Mouse (Mus musculus) macrophage (primary cell): Measurements from ENCODE around the gene Ugt3a1. TPM values are rescaled to one million over a fixed set of nuclear protein-coding genes. Genes with fewer than 3 reads are reported as not detected.
"Not testable (repeated sequence)": the region's sequence is repeated elsewhere in the genome, so short reads cannot be mapped to it uniquely, and the experiment has no call there.

Experiments
- H3K27ac ChIP-seq: fragments of 350-480 bp; formaldehyde crosslinking; 2 replicates; pipeline ENCODE4 v1.9.0; 2021
- H3K36me3 ChIP-seq: fragments of 350-480 bp; formaldehyde crosslinking; 2 replicates; pipeline ENCODE4 v1.9.0; 2021; ENCODE audit errors: inconsistent target
- H3K4me3 ChIP-seq: fragments of 350-480 bp; formaldehyde crosslinking; 2 replicates; pipeline ENCODE4 v1.9.0; 2021; ENCODE audit errors: inconsistent target
- H3K79me2 ChIP-seq: fragments of 350-480 bp; formaldehyde crosslinking; 2 replicates; pipeline ENCODE4 v1.9.0; 2021; ENCODE audit errors: inconsistent target
- WGBS: methylation state at CpG from one replicate; pipeline ENCODE4 v1.1.7; 2026; ENCODE audit warnings: inconsistent platforms; ENCODE audit not compliant: missing documents; 5-methylcytosine and 5-hydroxymethylcytosine counted together
- polyA plus RNA-seq: library from polyadenylated mRNA; stranded (reverse); fragments of 250-400 nt; gene quantifications from 3 replicates; pipeline ENCODE4 v1.2.4, GENCODE M21; 2018; ENCODE audit warnings: inconsistent platforms
- total RNA-seq, 78 experiments: library from RNA; depleted of rRNA; stranded (reverse); fragments of 250-400 nt; gene quantifications; 1 replicate in 9 of 78; 2 replicates in 24 of 78; 3 replicates in 43 of 78; 4 replicates in 2 of 78; pipeline ENCODE4 v1.2.4; 2018; ENCODE audit warnings: inconsistent platforms in 56 of 78

The Ugt3a1 gene
- not detected for total RNA-seq (2018; cell fraction: chromatin; rRNA removed)
- not detected for total RNA-seq (2018; cell fraction: cytosol; rRNA removed)
- not detected for total RNA-seq (2018; cell fraction: nucleus; rRNA removed)
- not detected in 3 replicates for polyA plus RNA-seq

GRCm38 (mm10) chr15:9276838-9277295 lies at the start of gene Ugt3a1:
Ugt3a1 (plus strand) TSS chr15:9276888.
- H3K36me3 ChIP-seq = no peaks in the 10 kb centered on the region
- no peak within 1 kb of the TSS for H3K4me3 ChIP-seq
- H3K27ac ChIP-seq = no peak within 1 kb of the TSS
- H3K79me2 ChIP-seq = no peaks in the 10 kb centered on the region
- WGBS = 98% methylated on average over 6 of the region's 6 CpGs

- H3K79me2 ChIP-seq, H3K27ac ChIP-seq, H3K36me3 ChIP-seq, H3K4me3 ChIP-seq: not testable (repeated sequence)
- WGBS = 94% methylated on average over 2 of the region's 4 CpGs
These were observed 45.8 kb upstream of the Ugt3a1 start for GRCm38 (mm10) chr15:9230917-9231316.

- Histone ChIP-seq H3K4me3 (no peak overlapping the region), H3K27ac (no peak overlapping the region), H3K36me3 (no peaks in the 10 kb centered on the region)
These were observed 30.3 kb upstream of the Ugt3a1 start for GRCm38 (mm10) chr15:9246345-9246744.

GRCm38 (mm10) chr15:9252891-9253290 lies 23.8 kb upstream of the Ugt3a1 start:
- Histone ChIP-seq H3K4me3 (no peak overlapping the region), H3K27ac (no peak overlapping the region), H3K79me2 (no peaks in the 10 kb centered on the region), H3K36me3 (no peaks in the 10 kb centered on the region)
- WGBS = 100% methylated on average over 3 of the region's 3 CpGs

More at GRCm38 (mm10) chr15:9246345-9246744, 30.3 kb upstream of the Ugt3a1 start:
- H3K79me2 ChIP-seq = no peaks in the 10 kb centered on the region

GRCm38 (mm10) chr15:9260621-9261020 lies 16.1 kb upstream of the Ugt3a1 start:
- H3K27ac ChIP-seq = no peak overlapping the region
- no peak overlapping the region for H3K4me3 ChIP-seq
- 88% methylated on average over 3 of the region's 3 CpGs for WGBS
- H3K36me3 ChIP-seq = no peaks in the 10 kb centered on the region
- no peaks in the 10 kb centered on the region for H3K79me2 ChIP-seq

GRCm38 (mm10) chr15:9271876-9272275 lies 4.8 kb upstream of the Ugt3a1 start:
- H3K36me3 ChIP-seq = no peaks in the 10 kb centered on the region
- no peak overlapping the region for H3K27ac ChIP-seq
- H3K4me3 ChIP-seq = no peak overlapping the region
- 82% methylated on average over 6 of the region's 7 CpGs for WGBS
- no peaks in the 10 kb centered on the region for H3K79me2 ChIP-seq

GRCm38 (mm10) chr15:9279026-9279425 lies 2.3 kb downstream of the Ugt3a1 start:
- Histone ChIP-seq H3K79me2 (no peaks in the 10 kb centered on the region), H3K27ac (no peak overlapping the region), H3K36me3 (no peaks in the 10 kb centered on the region), H3K4me3 (no peak overlapping the region)
- WGBS = 66% methylated on average over 2 of the region's 3 CpGs

GRCm38 (mm10) chr15:9279596-9279995 lies 2.9 kb downstream of the Ugt3a1 start:
- H3K27ac ChIP-seq = no peak overlapping the region
- H3K4me3 ChIP-seq = no peak overlapping the region
- H3K36me3 ChIP-seq = no peaks in the 10 kb centered on the region
- no peaks in the 10 kb centered on the region for H3K79me2 ChIP-seq
- WGBS = 98% methylated on average over 3 of the region's 3 CpGs

- Histone ChIP-seq H3K4me3 (no peak overlapping the region), H3K36me3 (no peaks in the 10 kb centered on the region), H3K27ac (no peak overlapping the region), H3K79me2 (no peaks in the 10 kb centered on the region)
- 92% methylated on average over 2 of the region's 2 CpGs for WGBS
These were observed 6.5 kb downstream of the Ugt3a1 start for GRCm38 (mm10) chr15:9283165-9283564.

GRCm38 (mm10) chr15:9289660-9290059 lies 13.0 kb downstream of the Ugt3a1 start:
- H3K79me2 ChIP-seq = no peaks in the 10 kb centered on the region
- no peak overlapping the region for H3K4me3 ChIP-seq
- H3K36me3 ChIP-seq = no peaks in the 10 kb centered on the region
- WGBS = 49% methylated on average over 2 of the region's 2 CpGs
- H3K27ac ChIP-seq = no peak overlapping the region

- H3K27ac ChIP-seq = no peak overlapping the region
- H3K36me3 ChIP-seq = no peaks in the 10 kb centered on the region
- no peaks in the 10 kb centered on the region for H3K79me2 ChIP-seq
- WGBS = 83% methylated on average over 8 of the region's 8 CpGs
- H3K4me3 ChIP-seq = no peak overlapping the region
These were observed 29.4 kb downstream of the Ugt3a1 start for GRCm38 (mm10) chr15:9305978-9306692.

- Histone ChIP-seq H3K79me2 (no peaks in the 10 kb centered on the region), H3K4me3 (no peak overlapping the region), H3K27ac (no peak overlapping the region), H3K36me3 (no peaks in the 10 kb centered on the region)
- WGBS = 94% methylated on average over 2 of the region's 2 CpGs
These were observed 57.9 kb downstream of the Ugt3a1 start for GRCm38 (mm10) chr15:9334596-9334995.

GRCm38 (mm10) chr15:9335341-9335740 lies 58.7 kb downstream of the Ugt3a1 start, which contains the start of gene Ugt3a2:
Ugt3a2 (plus strand) TSS chr15:9335550.
- 83% methylated on average over 4 of the region's 4 CpGs for WGBS
- Histone ChIP-seq H3K36me3 (no peaks in the 10 kb centered on the region), H3K4me3 (no peak within 1 kb of the TSS), H3K79me2 (no peaks in the 10 kb centered on the region), H3K27ac (no peak within 1 kb of the TSS)

GRCm38 (mm10) chr15:9336616-9337015 lies 59.9 kb downstream of the Ugt3a1 start:
- Histone ChIP-seq H3K36me3 (no peaks in the 10 kb centered on the region), H3K79me2 (no peaks in the 10 kb centered on the region), H3K4me3 (no peak overlapping the region), H3K27ac (no peak overlapping the region)
- WGBS = 85% methylated on average over 3 of the region's 3 CpGs

GRCm38 (mm10) chr15:9337021-9337420 lies 60.3 kb downstream of the Ugt3a1 start:
- H3K4me3 ChIP-seq = no peak overlapping the region
- H3K79me2 ChIP-seq = no peaks in the 10 kb centered on the region
- 77% methylated on average over 3 of the region's 3 CpGs for WGBS
- no peaks in the 10 kb centered on the region for H3K36me3 ChIP-seq
- H3K27ac ChIP-seq = no peak overlapping the region
